Mouse (Mus musculus): ENCODE measurements around the gene Sfmbt1. TPM values are rescaled to one million over a fixed set of nuclear protein-coding genes. Genes with fewer than 3 reads are reported as not detected.
A peak's percentile ranks its signal among the peaks of the same experiment; 100 is the strongest.

Sfmbt1 gene
- 10 to 100 TPM; 33.3 to 35.2 TPM for total RNA-seq (2021)

GRCm38 (mm10) chr14:30714799-30715617 is at the start of gene Sfmbt1:
TSS of gene Sfmbt1 (plus strand) at chr14:30714849.
- DNase-seq (ENCODE audit: low spot score in 2 of 2), result no peak
- intact Hi-C loops (cut with DNase I), result no loop called here

GRCm38 (mm10) chr14:30666061-30666460 is 48.6 kb upstream of the Sfmbt1 start:
- no peak for DNase-seq (ENCODE audit: low spot score in 2 of 2)
- intact Hi-C loops (cut with DNase I), result no loop called here

- intact Hi-C loops (cut with DNase I), result no loop called here
- DNase-seq (ENCODE audit: low spot score in 2 of 2), result no peak
Measured at GRCm38 (mm10) chr14:30666604-30667003, 48.0 kb upstream of the Sfmbt1 start.

GRCm38 (mm10) chr14:30670161-30670560 is 44.5 kb upstream of the Sfmbt1 start:
- intact Hi-C loops (cut with DNase I), result no loop called here
- DNase-seq (ENCODE audit: low spot score in 2 of 2), result no peak

- peak; percentile 27 to 43 for DNase-seq (ENCODE audit: low spot score in 2 of 2)
- intact Hi-C loops (cut with DNase I), result no loop called here
Measured at GRCm38 (mm10) chr14:30671095-30671985, 43.3 kb upstream of the Sfmbt1 start.

GRCm38 (mm10) chr14:30671986-30672312 is 42.7 kb upstream of the Sfmbt1 start:
- intact Hi-C loops (cut with DNase I), result loop anchor here (2.0 kb wide), 1 partner anchor 81 kb away; no protein-coding TSS in a partner anchor
- peak; percentile 83 to 89 for DNase-seq (ENCODE audit: low spot score in 2 of 2)

- no peak for DNase-seq (ENCODE audit: low spot score in 2 of 2)
- intact Hi-C loops (cut with DNase I), result no loop called here
Measured at GRCm38 (mm10) chr14:30674947-30675346, 39.7 kb upstream of the Sfmbt1 start.

GRCm38 (mm10) chr14:30682131-30682530 is 32.5 kb upstream of the Sfmbt1 start:
- intact Hi-C loops (cut with DNase I), result no loop called here
- no peak for DNase-seq (ENCODE audit: low spot score in 2 of 2)

- DNase-seq (ENCODE audit: low spot score in 2 of 2), result no peak
- intact Hi-C loops (cut with DNase I), result loop anchor here (10.0 kb wide), 1 partner anchor 174 kb away; no protein-coding TSS in a partner anchor
Measured at GRCm38 (mm10) chr14:30690685-30691084, 24.0 kb upstream of the Sfmbt1 start.

GRCm38 (mm10) chr14:30692439-30692838 is 22.2 kb upstream of the Sfmbt1 start:
- no peak for DNase-seq (ENCODE audit: low spot score in 2 of 2)
- intact Hi-C loops (cut with DNase I), result loop anchor here (10.0 kb wide), 1 partner anchor 172 kb away; no protein-coding TSS in a partner anchor

- DNase-seq (ENCODE audit: low spot score in 2 of 2), result no peak
- intact Hi-C loops (cut with DNase I), result loop anchor here (10.0 kb wide), 1 partner anchor 170 kb away; no protein-coding TSS in a partner anchor
Measured at GRCm38 (mm10) chr14:30694786-30695185, 19.9 kb upstream of the Sfmbt1 start.

GRCm38 (mm10) chr14:30695609-30696008 is 19.0 kb upstream of the Sfmbt1 start:
- intact Hi-C loops (cut with DNase I), result loop anchor here (10.0 kb wide), 1 partner anchor 169 kb away; no protein-coding TSS in a partner anchor
- peak; percentile 64 to 69 for DNase-seq (ENCODE audit: low spot score in 2 of 2)

- DNase-seq (ENCODE audit: low spot score in 2 of 2), result no peak
- intact Hi-C loops (cut with DNase I), result loop anchor here (10.0 kb wide), 1 partner anchor 167 kb away; no protein-coding TSS in a partner anchor
Measured at GRCm38 (mm10) chr14:30697407-30698052, 17.1 kb upstream of the Sfmbt1 start.

GRCm38 (mm10) chr14:30699656-30700055 is 15.0 kb upstream of the Sfmbt1 start:
- intact Hi-C loops (cut with DNase I), result loop anchor here (10.0 kb wide), 1 partner anchor 165 kb away; no protein-coding TSS in a partner anchor
- no peak for DNase-seq (ENCODE audit: low spot score in 2 of 2)

GRCm38 (mm10) chr14:30702512-30702911 is 12.1 kb upstream of the Sfmbt1 start:
- DNase-seq (ENCODE audit: low spot score in 2 of 2), result no peak
- intact Hi-C loops (cut with DNase I), result no loop called here

- intact Hi-C loops (cut with DNase I), result no loop called here
- no peak for DNase-seq (ENCODE audit: low spot score in 2 of 2)
Measured at GRCm38 (mm10) chr14:30703079-30703478, 11.6 kb upstream of the Sfmbt1 start.

GRCm38 (mm10) chr14:30704098-30704855 is 10.4 kb upstream of the Sfmbt1 start:
- intact Hi-C loops (cut with DNase I), result no loop called here
- no peak for DNase-seq (ENCODE audit: low spot score in 2 of 2)

- DNase-seq (ENCODE audit: low spot score in 2 of 2), result no peak
- intact Hi-C loops (cut with DNase I), result no loop called here
Measured at GRCm38 (mm10) chr14:30711892-30712291, 2.8 kb upstream of the Sfmbt1 start.

- intact Hi-C loops (cut with DNase I), result no loop called here
- DNase-seq (ENCODE audit: low spot score in 2 of 2), result no peak
Measured at GRCm38 (mm10) chr14:30713769-30714168, 880 bp upstream of the Sfmbt1 start.

Measured in left cerebral cortex, postnatal 36 days (tissue).